Mouse (Mus musculus) G1E (cell line): ENCODE measurements around the gene Rps3.

Experiments
- CTCF ChIP-seq: IDR thresholded peaks from 2 replicates; pipeline ENCODE4 v1.5.1; 2012; ENCODE audit warnings: low read depth, low read length, inconsistent platforms, mixed read lengths
- TAL1 ChIP-seq: conservative IDR thresholded peaks from 2 replicates; pipeline ENCODE4 v1.6.1; 2012; ENCODE audit warnings: low read depth, low read length, inconsistent platforms, mixed read lengths

- TF ChIP-seq TAL1, result no peak
- TF ChIP-seq CTCF, result no peak
These were observed at the start of gene Rps3 for GRCm38 (mm10) chr7:99483271-99483923.
